Comparison of ENCODE assay signal across 12 mouse cellular contexts in genomic region chr9:95525376-95525775, GRCm38 (mm10).
"Had no signal": no experiment of that assay in that cellular context is flagged by ENCODE, and none has a peak within 500 bp of the region (broad histone marks: within the 10 kb centered on the region; RNA-seq: fewer than 3 reads in every experiment).

No protein-coding gene starts in this region.

- H3K9ac ChIP-seq: neural tube, embryonic 13.5 days; neural tube, embryonic 15.5 days; stomach, embryonic 15.5 days had no signal

- H3K36me3 ChIP-seq: neural tube, embryonic 13.5 days; neural tube, embryonic 15.5 days; stomach, embryonic 15.5 days had no signal

- H3K27me3 ChIP-seq: neural tube, embryonic 13.5 days; neural tube, embryonic 15.5 days; stomach, embryonic 15.5 days had no signal

- H3K4me3 ChIP-seq: neural tube, embryonic 13.5 days; neural tube, embryonic 15.5 days; stomach, embryonic 15.5 days had no signal

- H3K27ac ChIP-seq: neural tube, embryonic 13.5 days; neural tube, embryonic 15.5 days; stomach, embryonic 15.5 days; stomach, postnatal 0 days had no signal

- DNase-seq: right cerebral cortex, adult 18-20 months; right cerebral cortex, postnatal 14 days; right cerebral cortex, postnatal 25 days; right cerebral cortex, postnatal 4 days; spleen, adult 18-20 months; thymus, adult 18-20 months; thymus, postnatal 25 days; thymus, postnatal 36 days had no signal

- H3K9me3 ChIP-seq: neural tube, embryonic 13.5 days; neural tube, embryonic 15.5 days; stomach, embryonic 15.5 days had no signal

- H3K4me2 ChIP-seq: neural tube, embryonic 13.5 days; neural tube, embryonic 15.5 days; stomach, embryonic 15.5 days had no signal

- H3K4me1 ChIP-seq: neural tube, embryonic 13.5 days; neural tube, embryonic 15.5 days; stomach, embryonic 15.5 days had no signal
